Mouse (Mus musculus) CD4-positive, CD25-positive, alpha-beta regulatory T cell (primary cell): ENCODE results near the gene Epha7. TPM values are rescaled to one million over a fixed set of nuclear protein-coding genes. Genes with fewer than 3 reads are reported as not detected.

Experiments
- polyA plus RNA-seq: library from polyadenylated mRNA; unstranded; fragments of 100-300 nt; shearing (Covaris generic); gene quantifications from one replicate; pipeline ENCODE4 v1.2.1, GENCODE M21; 2017

Epha7 gene
- polyA plus RNA-seq: 0.05 TPM

GRCm38 (mm10) chr4:28812691-28813289 is at the start of gene Epha7:
Gene Epha7 (plus strand): TSS chr4:28813131.

